Mouse (Mus musculus): ENCODE data around the gene Atxn7l1. TPM values are rescaled to one million over a fixed set of nuclear protein-coding genes. Genes with fewer than 3 reads are reported as not detected.

Gene Atxn7l1
- total RNA-seq, 1 experiment = 3.9 TPM

- in situ Hi-C loops (cut with MboI; ENCODE audit: low sequenced_read_pairs in 2 of 2, unreplicated experiment in 2 of 2) = no loop called here
- no peaks in the 10 kb centered on the region for H3K9me3 ChIP-seq (ENCODE audit: control insufficient read depth, insufficient read depth, low read depth, low read length)
- H3K27ac ChIP-seq (ENCODE audit: insufficient read depth, low read depth, low read length, poor library complexity, severe bottlenecking) = no peak overlapping the region
- no peak overlapping the region for H3K4me3 ChIP-seq (ENCODE audit: insufficient read depth in 1 of 2, low read depth in 1 of 2, low read length in 2 of 2, poor library complexity in 1 of 2, severe bottlenecking in 1 of 2)
- no peaks in the 10 kb centered on the region for H3K36me3 ChIP-seq (ENCODE audit: control insufficient read depth, insufficient read depth, low read length, poor library complexity, severe bottlenecking)
- H3K9ac ChIP-seq (ENCODE audit: insufficient read depth, low read depth, low read length, poor library complexity, severe bottlenecking) = no peak overlapping the region
- no peaks in the 10 kb centered on the region; a peak in 1 of 4 replicates for H3K4me1 ChIP-seq (ENCODE audit: control insufficient read depth in 2 of 2, insufficient read depth in 2 of 2, low read length in 2 of 2, poor library complexity in 1 of 2)
- DNase-seq (ENCODE audit: low read depth, low spot score) = no peak
- TF ChIP-seq CHD2 (IDR thresholded peaks at IDR 0.05; ENCODE audit: low read depth, low read length) (no peak), MAFK (IDR thresholded peaks at IDR 0.05; ENCODE audit: insufficient read depth, low read depth, low read length) (no peak), ZC3H11A (IDR thresholded peaks at IDR 0.05; ENCODE audit: borderline replicate concordance, low read depth, low read length) (no peak), ZNF384 (IDR thresholded peaks at IDR 0.05; ENCODE audit: low read depth, low read length) (no peak), HCFC1 (IDR thresholded peaks at IDR 0.05; ENCODE audit: borderline replicate concordance, insufficient read depth, low read length) (no peak)
These were observed 138.6 kb downstream of the Atxn7l1 start for GRCm38 (mm10) chr12:33285933-33286649.

GRCm38 (mm10) chr12:33287686-33288085 is 140.2 kb downstream of the Atxn7l1 start:
- TF ChIP-seq HCFC1 (IDR thresholded peaks at IDR 0.05; ENCODE audit: borderline replicate concordance, insufficient read depth, low read length) (no peak), ZC3H11A (IDR thresholded peaks at IDR 0.05; ENCODE audit: borderline replicate concordance, low read depth, low read length) (no peak), CHD2 (IDR thresholded peaks at IDR 0.05; ENCODE audit: low read depth, low read length) (no peak), ZNF384 (IDR thresholded peaks at IDR 0.05; ENCODE audit: low read depth, low read length) (no peak), MAFK (IDR thresholded peaks at IDR 0.05; ENCODE audit: insufficient read depth, low read depth, low read length) (no peak)
- Histone ChIP-seq H3K36me3 (ENCODE audit: control insufficient read depth, insufficient read depth, low read length, poor library complexity, severe bottlenecking) (no peaks in the 10 kb centered on the region), H3K9me3 (ENCODE audit: control insufficient read depth, insufficient read depth, low read depth, low read length) (no peaks in the 10 kb centered on the region), H3K27ac (ENCODE audit: insufficient read depth, low read depth, low read length, poor library complexity, severe bottlenecking) (no peak overlapping the region), H3K4me3 (ENCODE audit: insufficient read depth in 1 of 2, low read depth in 1 of 2, low read length in 2 of 2, poor library complexity in 1 of 2, severe bottlenecking in 1 of 2) (no peak overlapping the region), H3K4me1 (ENCODE audit: control insufficient read depth in 2 of 2, insufficient read depth in 2 of 2, low read length in 2 of 2, poor library complexity in 1 of 2) (no peaks in the 10 kb centered on the region; a peak in 1 of 4 replicates), H3K9ac (ENCODE audit: insufficient read depth, low read depth, low read length, poor library complexity, severe bottlenecking) (no peak overlapping the region)
- DNase-seq (ENCODE audit: low read depth, low spot score) = no peak
- in situ Hi-C loops (cut with MboI; ENCODE audit: low sequenced_read_pairs in 2 of 2, unreplicated experiment in 2 of 2) = no loop called here

GRCm38 (mm10) chr12:33288746-33289145 is 141.3 kb downstream of the Atxn7l1 start:
- Histone ChIP-seq H3K9me3 (ENCODE audit: control insufficient read depth, insufficient read depth, low read depth, low read length) (no peaks in the 10 kb centered on the region), H3K4me3 (ENCODE audit: insufficient read depth in 1 of 2, low read depth in 1 of 2, low read length in 2 of 2, poor library complexity in 1 of 2, severe bottlenecking in 1 of 2) (no peak overlapping the region), H3K27ac (ENCODE audit: insufficient read depth, low read depth, low read length, poor library complexity, severe bottlenecking) (no peak overlapping the region), H3K4me1 (ENCODE audit: control insufficient read depth in 2 of 2, insufficient read depth in 2 of 2, low read length in 2 of 2, poor library complexity in 1 of 2) (no peaks in the 10 kb centered on the region; a peak in 1 of 4 replicates), H3K9ac (ENCODE audit: insufficient read depth, low read depth, low read length, poor library complexity, severe bottlenecking) (no peak overlapping the region), H3K36me3 (ENCODE audit: control insufficient read depth, insufficient read depth, low read length, poor library complexity, severe bottlenecking) (no peaks in the 10 kb centered on the region)
- in situ Hi-C loops (cut with MboI; ENCODE audit: low sequenced_read_pairs in 2 of 2, unreplicated experiment in 2 of 2) = no loop called here
- no peak for TF ChIP-seq MAFK (IDR thresholded peaks at IDR 0.05; ENCODE audit: insufficient read depth, low read depth, low read length)
- no peak for TF ChIP-seq HCFC1 (IDR thresholded peaks at IDR 0.05; ENCODE audit: borderline replicate concordance, insufficient read depth, low read length)
- no peak for TF ChIP-seq CHD2 (IDR thresholded peaks at IDR 0.05; ENCODE audit: low read depth, low read length)
- TF ChIP-seq ZC3H11A (IDR thresholded peaks at IDR 0.05; ENCODE audit: borderline replicate concordance, low read depth, low read length) = no peak
- TF ChIP-seq ZNF384 (IDR thresholded peaks at IDR 0.05; ENCODE audit: low read depth, low read length) = no peak
- DNase-seq (ENCODE audit: low read depth, low spot score) = no peak

DNA sequence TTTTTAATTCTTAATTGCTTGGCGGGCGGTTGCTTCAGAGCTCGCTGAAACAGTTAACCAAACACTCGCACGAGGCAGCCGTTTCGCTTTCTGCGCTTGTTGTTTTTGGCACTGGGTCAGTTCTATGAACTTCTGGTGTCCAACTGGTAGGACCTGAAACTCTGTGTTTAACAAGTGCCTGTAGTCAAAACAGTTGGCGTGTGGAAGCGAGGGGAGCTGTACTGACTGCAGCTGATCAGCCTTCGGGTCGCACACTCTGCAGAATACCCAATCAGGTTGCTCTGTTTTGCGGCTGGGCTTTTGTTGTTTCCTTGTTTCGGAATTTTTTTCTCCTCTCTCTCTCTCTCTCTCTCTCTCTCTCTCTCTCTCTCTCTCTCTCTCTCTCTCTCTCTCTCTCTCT is 154.6 kb downstream of the Atxn7l1 start:
- no peak for DNase-seq (ENCODE audit: low read depth, low spot score)
- H3K9me3 ChIP-seq (ENCODE audit: control insufficient read depth, insufficient read depth, low read depth, low read length) = no peaks in the 10 kb centered on the region
- no peak overlapping the region for H3K9ac ChIP-seq (ENCODE audit: insufficient read depth, low read depth, low read length, poor library complexity, severe bottlenecking)
- no peak overlapping the region for H3K27ac ChIP-seq (ENCODE audit: insufficient read depth, low read depth, low read length, poor library complexity, severe bottlenecking)
- no peak for TF ChIP-seq HCFC1 (IDR thresholded peaks at IDR 0.05; ENCODE audit: borderline replicate concordance, insufficient read depth, low read length)
- no peak for TF ChIP-seq MAFK (IDR thresholded peaks at IDR 0.05; ENCODE audit: insufficient read depth, low read depth, low read length)
- no peak for TF ChIP-seq CHD2 (IDR thresholded peaks at IDR 0.05; ENCODE audit: low read depth, low read length)
- TF ChIP-seq ZNF384 (IDR thresholded peaks at IDR 0.05; ENCODE audit: low read depth, low read length) = no peak
- TF ChIP-seq ZC3H11A (IDR thresholded peaks at IDR 0.05; ENCODE audit: borderline replicate concordance, low read depth, low read length) = no peak
- in situ Hi-C loops (cut with MboI; ENCODE audit: low sequenced_read_pairs in 2 of 2, unreplicated experiment in 2 of 2) = no loop called here
- peaks cover 0 to 4% of the 10 kb centered on the region in 2 experiments; a peak in 2 of 4 replicates for H3K4me1 ChIP-seq (ENCODE audit: control insufficient read depth in 2 of 2, insufficient read depth in 2 of 2, low read length in 2 of 2, poor library complexity in 1 of 2)
- H3K4me3 ChIP-seq (ENCODE audit: insufficient read depth in 1 of 2, low read depth in 1 of 2, low read length in 2 of 2, poor library complexity in 1 of 2, severe bottlenecking in 1 of 2) = no peak overlapping the region
- H3K36me3 ChIP-seq (ENCODE audit: control insufficient read depth, insufficient read depth, low read length, poor library complexity, severe bottlenecking) = no peaks in the 10 kb centered on the region
